In the genomic region with DNA sequence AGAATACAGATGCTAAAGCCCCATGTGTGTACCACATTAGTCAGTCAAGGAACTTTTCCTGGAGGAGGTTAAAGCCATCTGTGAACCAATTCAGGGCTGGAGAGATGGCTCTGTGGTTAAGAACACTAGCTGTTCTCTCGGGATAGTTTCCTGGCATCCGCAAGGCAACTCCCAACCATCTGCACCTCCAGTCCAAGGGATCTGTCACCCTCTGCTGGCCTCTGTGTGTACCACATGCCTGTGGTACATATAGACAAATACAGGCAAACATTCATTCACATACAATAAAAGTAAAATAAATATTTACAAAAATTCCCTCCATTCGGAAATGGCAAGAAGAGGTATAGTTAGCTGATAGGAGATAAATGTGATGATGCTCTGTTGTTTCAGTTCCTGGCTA, we compare ENCODE assay signal across 29 mouse cellular contexts.
DNase-seq lines count a peak whose midpoint lies in the region; ATAC-seq and TF ChIP-seq lines count a peak whose summit lies in the region.
"Had no signal": no experiment of that assay in that cellular context is flagged by ENCODE, and none has a peak within 500 bp of the region (broad histone marks: within the 10 kb centered on the region; RNA-seq: fewer than 3 reads in every experiment).

No protein-coding gene starts in this region.

- no peak for ATAC-seq in hindbrain, postnatal 0 days
- no peak for ATAC-seq in neural tube, embryonic 13.5 days (ENCODE audit: low read depth)
- no peak for ATAC-seq in neural tube, embryonic 15.5 days (ENCODE audit: low FRiP score)
- ATAC-seq: CD4-positive, CD25-positive, alpha-beta regulatory T cell, adult 4 months; forebrain, embryonic 15.5 days; liver, embryonic 12.5 days; liver, postnatal 0 days had no signal

- H3K27ac ChIP-seq in hindbrain, postnatal 0 days, result no peak overlapping the region
- H3K27ac ChIP-seq in hindbrain, embryonic 10.5 days, result no peak overlapping the region
- 0 out of 2 replicates have a peak overlapping the region, but pooled peaks have one; percentile 46 for H3K27ac ChIP-seq in neural tube, embryonic 13.5 days (replicated peaks)
- H3K27ac ChIP-seq in neural tube, embryonic 15.5 days (replicated peaks), result no peak overlapping the region
- H3K27ac ChIP-seq: embryonic facial prominence, embryonic 12.5 days; forebrain, embryonic 15.5 days; gastrocnemius, adult 2 months; heart, adult 2 months; hindbrain, embryonic 15.5 days; liver, embryonic 12.5 days had no signal

- no peak overlapping the region for H3K4me2 ChIP-seq in hindbrain, postnatal 0 days (ENCODE audit: low read depth, low read length)
- no peak overlapping the region for H3K4me2 ChIP-seq in neural tube, embryonic 13.5 days
- H3K4me2 ChIP-seq in neural tube, embryonic 15.5 days, result no peak overlapping the region
- H3K4me2 ChIP-seq: embryonic facial prominence, embryonic 12.5 days; forebrain, embryonic 15.5 days; heart, embryonic 12.5 days; hindbrain, embryonic 15.5 days; liver, embryonic 12.5 days; midbrain, embryonic 11.5 days had no signal

- H3K27me3 ChIP-seq in hindbrain, postnatal 0 days (ENCODE audit: insufficient read depth, low read length), result no peaks in the 10 kb centered on the region
- H3K27me3 ChIP-seq in hindbrain, embryonic 10.5 days (ENCODE audit: insufficient read depth, poor library complexity, severe bottlenecking), result no peaks in the 10 kb centered on the region
- no peaks in the 10 kb centered on the region for H3K27me3 ChIP-seq in neural tube, embryonic 13.5 days
- H3K27me3 ChIP-seq in neural tube, embryonic 15.5 days (replicated peaks), result no peaks in the 10 kb centered on the region
- H3K27me3 ChIP-seq: embryonic facial prominence, embryonic 12.5 days; forebrain, embryonic 15.5 days; heart, embryonic 12.5 days; hindbrain, embryonic 15.5 days; liver, embryonic 12.5 days had no signal

- H3K9ac ChIP-seq in hindbrain, postnatal 0 days (replicated peaks; ENCODE audit: low read length), result no peak overlapping the region
- no peak overlapping the region for H3K9ac ChIP-seq in neural tube, embryonic 13.5 days
- H3K9ac ChIP-seq in neural tube, embryonic 15.5 days (replicated peaks), result no peak overlapping the region
- H3K9ac ChIP-seq: embryonic facial prominence, embryonic 12.5 days; forebrain, embryonic 15.5 days; heart, embryonic 12.5 days; hindbrain, embryonic 15.5 days; liver, embryonic 12.5 days; liver, postnatal 0 days had no signal

- DNase-seq in hindbrain, postnatal 0 days (ENCODE audit: low spot score), result no peak
- DNase-seq in hindbrain, embryonic 10.5 days (ENCODE audit: low spot score), result no peak
- DNase-seq in brain, adult 2 months (ENCODE audit: low read depth, low spot score), result peak; percentile 33
- no peak for DNase-seq in thymus, postnatal 36 days
- DNase-seq in urinary bladder, adult 2 months (ENCODE audit: low spot score), result no peak
- DNase-seq: adrenal gland, postnatal 25 days; cerebellum, adult 2 months; cerebellum, postnatal 25 days; embryo, embryonic 11 days; gastrocnemius, adult 2 months; gastrocnemius, postnatal 36 days; heart, adult 2 months; kidney, adult 9 months; kidney, postnatal 14 days; left cerebral cortex, postnatal 4 days; liver, postnatal 0 days; lung, postnatal 36 days; retina, postnatal 1 day; right cerebral cortex, postnatal 25 days; thymus, adult 2 months had no signal

- no peaks in the 10 kb centered on the region for H3K36me3 ChIP-seq in hindbrain, postnatal 0 days (ENCODE audit: insufficient read depth, low read length)
- no peaks in the 10 kb centered on the region for H3K36me3 ChIP-seq in hindbrain, embryonic 10.5 days
- no peaks in the 10 kb centered on the region for H3K36me3 ChIP-seq in neural tube, embryonic 13.5 days
- H3K36me3 ChIP-seq in neural tube, embryonic 15.5 days, result no peaks in the 10 kb centered on the region
- H3K36me3 ChIP-seq: embryonic facial prominence, embryonic 12.5 days; forebrain, embryonic 15.5 days; heart, embryonic 12.5 days; hindbrain, embryonic 15.5 days; liver, embryonic 12.5 days had no signal

- 0 out of 2 replicates have a peak, but pooled peaks have one; percentile 15 for TF ChIP-seq CTCF in hindbrain, postnatal 0 days (IDR thresholded peaks at IDR 0.05; ENCODE audit: low read depth)

- 0 out of 2 replicates have a peak, but pooled peaks cover 3% of the 10 kb centered on the region for H3K4me1 ChIP-seq in hindbrain, postnatal 0 days (ENCODE audit: insufficient read depth, low read length)
- 0 out of 2 replicates have a peak, but pooled peaks cover 5% of the 10 kb centered on the region for H3K4me1 ChIP-seq in hindbrain, embryonic 10.5 days (replicated peaks)
- peaks cover 43% of the 10 kb centered on the region for H3K4me1 ChIP-seq in neural tube, embryonic 13.5 days (replicated peaks)
- peaks cover 24% of the 10 kb centered on the region for H3K4me1 ChIP-seq in neural tube, embryonic 15.5 days
- H3K4me1 ChIP-seq: embryonic facial prominence, embryonic 12.5 days; heart, embryonic 12.5 days; liver, embryonic 12.5 days had no signal

- 91% methylated on average over 3 of the region's 3 CpGs for WGBS in hindbrain, postnatal 0 days
- 91% methylated on average over 3 of the region's 3 CpGs for WGBS in hindbrain, embryonic 10.5 days
- 85% methylated on average over 3 of the region's 3 CpGs for WGBS in neural tube, embryonic 13.5 days
- WGBS in neural tube, embryonic 15.5 days, result 95% methylated on average over 3 of the region's 3 CpGs

- no peak overlapping the region for H3K4me3 ChIP-seq in hindbrain, postnatal 0 days (ENCODE audit: low read length)
- H3K4me3 ChIP-seq in hindbrain, embryonic 10.5 days, result no peak overlapping the region
- H3K4me3 ChIP-seq in neural tube, embryonic 13.5 days, result no peak overlapping the region
- no peak overlapping the region for H3K4me3 ChIP-seq in neural tube, embryonic 15.5 days (replicated peaks)
- H3K4me3 ChIP-seq: embryonic facial prominence, embryonic 12.5 days; forebrain, embryonic 15.5 days; gastrocnemius, adult 2 months; heart, adult 2 months; heart, embryonic 12.5 days; hindbrain, embryonic 15.5 days; liver, embryonic 12.5 days had no signal

- H3K9me3 ChIP-seq in hindbrain, postnatal 0 days (ENCODE audit: low read length), result no peaks in the 10 kb centered on the region
- no peaks in the 10 kb centered on the region for H3K9me3 ChIP-seq in hindbrain, embryonic 10.5 days
- H3K9me3 ChIP-seq in neural tube, embryonic 13.5 days, result no peaks in the 10 kb centered on the region
- no peaks in the 10 kb centered on the region for H3K9me3 ChIP-seq in neural tube, embryonic 15.5 days (replicated peaks)
- H3K9me3 ChIP-seq: embryonic facial prominence, embryonic 12.5 days; forebrain, embryonic 15.5 days; hindbrain, embryonic 15.5 days had no signal
